Mouse (Mus musculus) heart, embryonic 12.5 days (tissue): ENCODE results near the gene Emid1. TPM values are rescaled to one million over a fixed set of nuclear protein-coding genes. Genes with fewer than 3 reads are reported as not detected.

ENCODE experiments used
- polyA plus RNA-seq: library from polyadenylated mRNA; unstranded; fragments of >200 nt; fragmentation: Nextera tagmentation; extraction: Ambion mirVana; gene quantifications from 2 replicates; pipeline ENCODE4 v1.2.1, GENCODE M21; 2016

Emid1 gene
- polyA plus RNA-seq, 1 experiment from 2014 or later: 10.0 TPM

Other genes starting within 250 kb of the Emid1 start
- 0.58 and 0.66 TPM in 2 replicates for gene Nefh, start 204.2 kb downstream of the Emid1 start, polyA plus RNA-seq
- gene Ap1b1, start 165.4 kb downstream of the Emid1 start, polyA plus RNA-seq: 51.4 and 56.4 TPM in 2 replicates
- 0.70 and 1.0 TPM in 2 replicates for gene Rasl10a, start 94.1 kb downstream of the Emid1 start, polyA plus RNA-seq
- gene Gas2l1, start 86.9 kb downstream of the Emid1 start, polyA plus RNA-seq: 31.6 and 35.8 TPM in 2 replicates
- gene Rhbdd3, start 53.3 kb downstream of the Emid1 start, polyA plus RNA-seq: 26.5 and 28.4 TPM in 2 replicates
- 475 and 499 TPM in 2 replicates for gene Ewsr1, start 53.0 kb downstream of the Emid1 start, polyA plus RNA-seq
- gene Kremen1, start 109.3 kb upstream of the Emid1 start, polyA plus RNA-seq: 40.1 and 42.0 TPM in 2 replicates